Mouse (Mus musculus): ENCODE measurements around the gene Dhtkd1. TPM values are rescaled to one million over a fixed set of nuclear protein-coding genes. Genes with fewer than 3 reads are reported as not detected.
"Not testable (repeated sequence)": the region's sequence is repeated elsewhere in the genome, so short reads cannot be mapped to it uniquely, and the experiment has no call there.

Dhtkd1 gene
- total RNA-seq (2021), result 1 to 10 TPM; 8.2 to 8.9 TPM

DNA sequence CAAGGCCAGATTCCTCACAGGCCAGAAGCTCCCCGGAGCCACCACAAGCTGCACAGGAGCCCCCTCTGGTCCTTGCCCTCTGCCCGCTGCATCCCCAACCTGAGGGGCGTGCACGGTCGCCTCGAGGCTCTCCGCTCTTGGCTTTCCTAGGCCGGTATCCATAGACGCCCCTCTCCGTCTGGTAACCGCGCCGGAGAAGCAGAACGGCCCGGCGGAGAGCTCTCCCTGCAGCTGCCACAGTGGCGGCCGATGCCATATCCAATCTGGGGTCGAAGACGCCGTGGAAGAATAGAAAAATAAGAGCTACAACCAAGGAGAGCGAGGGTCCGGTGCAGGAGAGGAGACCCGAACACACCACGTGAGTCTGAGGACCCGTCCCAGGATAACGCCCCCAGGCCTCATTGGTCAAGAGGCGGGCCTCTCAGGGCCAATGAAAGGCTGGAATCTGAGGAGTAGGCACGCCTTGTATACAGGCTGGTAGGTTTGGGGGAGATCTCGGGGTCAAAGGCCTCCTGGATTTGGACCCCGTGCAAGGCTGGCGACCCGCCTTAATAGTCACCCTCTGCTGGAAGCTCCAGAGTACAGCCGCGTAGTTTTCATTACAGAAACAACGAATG lies at the start of gene Dhtkd1:
Gene Dhtkd1, minus strand, starts transcription at position 377 of the 617 bp plus-strand sequence.
- DNase-seq, result peak; percentile 72 to 74

DNA sequence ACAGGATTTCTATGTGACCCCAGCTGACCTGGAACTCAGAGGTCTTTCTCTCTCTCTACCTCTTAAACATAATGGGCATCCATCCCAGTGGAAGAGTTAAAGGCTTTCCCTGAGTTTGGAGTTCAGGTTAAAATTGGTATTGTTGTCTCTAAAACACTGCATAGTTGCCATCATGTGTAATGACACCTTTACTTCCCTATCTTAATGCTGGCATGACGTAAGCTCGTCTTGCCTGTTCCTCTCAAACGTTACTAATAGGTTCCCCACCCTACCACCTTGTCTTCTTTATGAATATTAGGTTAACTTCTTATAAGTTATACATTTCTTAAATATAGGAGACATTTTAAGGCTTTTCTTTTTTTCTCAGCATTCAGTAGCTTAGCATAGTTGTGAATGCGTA lies 34.9 kb upstream of the Dhtkd1 start:
- DNase-seq, result no peak

DNA sequence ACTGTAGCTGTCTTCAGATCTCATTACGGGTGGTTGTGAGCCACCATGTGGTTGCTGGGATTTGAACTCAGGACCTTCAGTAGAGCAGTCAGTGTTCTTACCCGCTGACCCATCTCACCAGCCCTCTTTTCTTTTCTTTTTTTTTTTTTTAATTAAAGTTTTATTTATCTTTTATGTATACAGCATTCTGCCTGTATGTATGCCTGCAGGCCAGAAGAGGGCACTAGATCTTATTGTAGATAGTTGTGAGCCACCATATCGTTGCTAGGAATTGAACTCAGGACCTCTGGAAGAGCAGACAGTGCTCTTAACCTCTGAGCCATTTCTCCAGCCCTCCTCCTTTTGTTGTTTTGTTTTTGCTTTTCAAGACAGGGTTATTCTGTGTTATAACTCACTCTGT lies 28.0 kb upstream of the Dhtkd1 start:
- DNase-seq, result not testable (repeated sequence)

DNA sequence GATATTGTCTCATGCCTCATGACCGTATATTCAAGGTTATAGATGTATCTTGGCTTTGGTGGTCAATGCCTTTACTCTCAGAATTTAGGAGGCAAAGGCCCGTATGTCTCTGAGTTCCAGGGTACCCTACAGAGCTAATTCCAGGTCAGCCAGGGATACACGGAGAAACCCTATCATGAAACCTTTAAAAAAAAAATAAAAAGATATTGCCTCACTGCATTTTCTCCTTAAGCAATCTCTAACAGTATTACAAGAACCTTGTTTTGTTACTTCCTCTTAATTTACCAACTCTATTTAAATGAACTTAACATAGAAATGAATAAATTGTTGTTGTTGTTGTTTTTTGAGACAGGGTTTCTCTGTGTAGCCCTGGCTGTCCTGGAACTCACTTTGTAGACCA lies 23.4 kb upstream of the Dhtkd1 start:
- no peak for DNase-seq

DNA sequence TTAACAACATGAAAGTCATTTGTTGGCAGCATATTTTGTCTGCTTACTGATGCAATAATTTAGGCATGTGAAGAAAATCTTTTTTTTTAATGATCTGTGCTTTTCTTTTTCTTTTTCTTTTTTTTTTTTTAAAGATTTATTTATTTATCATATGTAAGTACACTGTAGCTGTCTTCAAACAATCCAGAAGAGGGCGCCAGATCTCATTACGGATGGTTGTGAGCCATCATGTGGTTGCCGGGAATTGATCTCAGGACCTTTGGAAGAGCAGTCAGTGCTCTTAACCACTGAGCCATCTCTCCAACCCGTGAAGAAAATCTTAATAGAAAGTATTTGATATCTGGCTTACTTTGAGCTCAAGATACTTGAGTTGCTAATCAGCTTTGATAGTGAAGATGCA lies 21.1 kb upstream of the Dhtkd1 start:
- DNase-seq, result not testable (repeated sequence)

DNA sequence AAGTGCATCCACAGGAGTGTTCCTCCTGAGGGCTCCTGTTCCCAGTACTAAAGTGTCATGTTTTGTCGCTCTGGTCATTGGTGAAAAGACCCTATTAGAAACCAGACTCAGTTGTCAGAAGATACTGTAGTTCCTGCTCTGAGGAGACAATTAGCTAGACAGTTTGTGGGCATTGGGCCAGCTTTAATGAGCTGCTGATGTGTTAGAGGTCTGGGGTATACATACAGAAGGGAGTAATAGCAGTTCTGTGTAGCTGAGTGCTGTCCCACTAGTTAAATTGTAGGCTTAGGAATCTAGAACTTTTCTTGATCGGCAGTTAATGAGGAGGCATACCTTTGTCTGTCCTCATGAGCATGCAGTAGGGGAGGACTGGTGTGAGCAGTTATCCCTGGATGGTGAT lies 19.7 kb upstream of the Dhtkd1 start:
- DNase-seq, result no peak

DNA sequence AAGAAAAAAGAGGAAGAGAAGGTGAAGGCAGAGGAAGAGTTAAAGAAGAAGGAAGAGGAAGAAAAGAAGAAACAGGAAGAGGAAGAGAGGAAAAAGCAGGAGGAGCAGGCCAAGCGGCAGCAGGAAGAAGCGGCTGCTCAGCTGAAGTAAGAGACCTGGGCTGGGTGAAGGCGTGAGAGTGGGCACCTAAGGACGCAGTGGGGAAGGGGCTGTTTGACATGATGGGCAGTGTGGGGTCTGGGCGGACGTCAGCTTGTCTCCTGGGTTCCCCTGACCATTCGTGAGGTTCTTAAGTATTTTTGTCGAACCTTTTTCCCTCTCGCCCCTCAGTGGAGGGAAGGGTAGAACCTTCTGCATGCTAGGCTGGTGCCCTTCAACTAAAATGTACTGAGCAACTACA lies 15.1 kb upstream of the Dhtkd1 start:
- DNase-seq, result no peak

DNA sequence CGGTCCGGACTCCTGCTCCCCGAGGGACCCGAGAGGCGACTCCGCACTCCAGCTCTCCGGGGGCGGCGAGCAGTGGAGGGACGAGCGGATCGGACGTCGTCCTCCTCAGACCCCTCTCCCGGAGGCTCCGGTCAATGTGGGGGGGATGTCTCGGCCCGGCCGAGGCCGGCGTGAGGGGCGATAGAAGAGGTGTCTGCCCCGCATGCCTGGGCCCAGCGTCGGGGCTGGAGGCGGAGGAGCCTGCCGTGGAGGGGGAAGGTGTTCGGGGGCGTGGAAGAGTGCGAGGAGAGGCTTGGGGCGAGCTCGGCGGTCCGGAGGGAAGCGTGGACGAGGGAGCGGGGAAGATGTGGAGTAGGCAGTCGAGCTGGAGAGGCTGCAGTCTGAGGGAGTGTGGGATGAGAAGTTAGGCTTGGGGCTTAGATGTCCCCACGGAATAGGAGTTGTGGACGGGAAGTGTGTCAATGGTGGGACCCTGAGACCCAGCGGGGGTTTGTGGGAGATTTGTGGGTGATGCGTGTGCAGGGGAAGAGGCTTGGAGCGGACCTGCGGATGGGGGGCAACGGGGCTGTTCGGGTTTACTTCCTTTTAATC lies 9.1 kb upstream of the Dhtkd1 start:
- DNase-seq, result no peak

DNA sequence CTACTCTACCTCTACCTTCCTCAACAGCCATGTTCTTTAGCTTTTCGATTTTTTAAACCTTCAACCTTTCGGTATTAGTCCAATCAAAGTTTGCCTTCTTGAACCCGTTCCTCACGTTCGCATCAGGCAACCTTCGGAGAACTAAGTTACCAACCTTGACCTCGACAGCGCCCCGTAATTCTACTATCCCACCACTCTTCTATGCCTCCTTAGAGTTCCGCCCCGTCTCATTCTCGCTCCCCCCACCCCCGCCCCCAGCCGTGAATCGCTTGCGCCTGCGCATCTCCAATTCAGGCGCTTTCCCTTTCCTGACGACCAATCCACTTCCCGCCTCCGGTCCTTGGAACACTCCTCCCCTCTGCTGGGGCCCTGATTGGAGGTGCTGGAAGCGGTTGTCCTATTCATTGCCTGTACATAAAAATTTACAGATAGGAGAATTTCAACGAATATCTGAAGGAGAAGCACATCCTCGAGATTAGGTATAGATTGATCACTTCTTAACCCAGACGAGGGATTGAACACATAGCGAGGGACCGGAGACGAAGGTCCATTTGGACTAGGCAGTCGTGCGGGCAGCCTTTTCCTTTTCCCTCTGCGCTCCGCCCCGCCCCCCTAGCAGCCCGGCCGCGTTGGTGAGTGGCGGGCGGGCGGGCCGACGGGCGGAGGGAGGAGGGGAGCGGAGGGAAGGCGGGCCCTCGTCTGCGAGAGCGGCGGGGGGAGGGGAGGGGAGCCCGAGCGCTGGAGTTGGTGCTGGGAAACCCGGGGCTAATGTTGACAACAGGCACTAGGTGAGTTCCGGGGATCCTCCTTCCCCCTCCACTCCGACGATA lies 8.4 kb upstream of the Dhtkd1 start, which contains the start of gene Upf2:
Gene Upf2, plus strand, starts transcription at position 704 of the 830 bp plus-strand sequence.
- DNase-seq, result peak; percentile 90 to 92

DNA sequence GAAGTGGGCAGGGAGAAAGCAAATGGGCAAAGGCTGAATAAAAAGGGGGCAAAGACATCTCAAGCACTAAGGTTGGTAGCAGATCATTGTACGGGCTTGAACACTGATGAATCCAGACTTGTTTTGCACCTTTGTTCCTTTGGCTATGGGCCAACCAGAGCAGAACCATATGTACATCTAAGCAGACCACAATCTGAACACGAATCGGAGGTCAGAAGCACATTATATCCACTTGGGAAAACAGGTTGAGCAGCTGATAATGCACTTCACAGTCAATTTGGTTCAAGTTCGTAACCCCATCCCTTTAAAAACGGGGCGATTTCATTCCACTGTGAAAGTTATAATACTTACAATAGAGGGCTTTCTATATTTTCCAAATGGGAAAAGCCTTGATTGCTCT lies 7.7 kb upstream of the Dhtkd1 start:
- no peak for DNase-seq

DNA sequence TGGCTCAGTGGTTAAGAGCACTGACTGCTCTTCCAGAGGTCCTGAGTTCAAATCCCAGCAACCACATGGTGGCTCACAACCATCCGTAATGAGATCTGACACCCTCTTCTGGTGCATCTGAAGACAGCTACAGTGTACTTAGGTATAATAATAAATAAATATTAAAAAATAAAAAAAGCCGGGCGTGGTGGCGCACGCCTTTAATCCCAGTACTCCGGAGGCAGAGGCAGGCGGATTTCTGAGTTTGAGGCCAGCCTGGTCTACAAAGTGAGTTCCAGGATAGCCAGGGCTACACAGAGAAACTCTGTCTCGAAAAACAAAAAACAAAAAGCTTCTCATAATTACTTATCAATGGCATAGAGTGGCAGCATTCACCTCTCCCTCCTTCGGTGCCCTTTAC lies 7.2 kb upstream of the Dhtkd1 start:
- DNase-seq, result not testable (repeated sequence)

DNA sequence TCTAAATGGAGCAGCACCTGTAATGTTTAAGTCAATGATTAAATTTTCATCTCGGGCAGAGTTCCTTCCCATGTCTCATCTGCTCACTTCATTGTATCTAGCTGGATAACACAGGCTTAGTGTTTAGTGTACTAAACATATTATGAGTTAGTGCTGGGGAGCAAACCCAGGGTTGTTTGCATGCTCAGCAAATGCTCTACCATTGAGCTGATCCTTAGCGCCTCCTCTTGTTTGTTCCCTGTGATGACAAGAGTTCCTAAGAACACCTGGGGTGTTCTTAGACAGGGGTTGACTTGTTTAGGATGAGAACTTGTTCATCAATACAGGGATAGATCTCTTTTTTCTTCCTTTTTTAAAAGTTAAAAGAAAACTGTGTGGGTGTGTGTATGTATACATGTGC lies 6.4 kb upstream of the Dhtkd1 start:
- no peak for DNase-seq

DNA sequence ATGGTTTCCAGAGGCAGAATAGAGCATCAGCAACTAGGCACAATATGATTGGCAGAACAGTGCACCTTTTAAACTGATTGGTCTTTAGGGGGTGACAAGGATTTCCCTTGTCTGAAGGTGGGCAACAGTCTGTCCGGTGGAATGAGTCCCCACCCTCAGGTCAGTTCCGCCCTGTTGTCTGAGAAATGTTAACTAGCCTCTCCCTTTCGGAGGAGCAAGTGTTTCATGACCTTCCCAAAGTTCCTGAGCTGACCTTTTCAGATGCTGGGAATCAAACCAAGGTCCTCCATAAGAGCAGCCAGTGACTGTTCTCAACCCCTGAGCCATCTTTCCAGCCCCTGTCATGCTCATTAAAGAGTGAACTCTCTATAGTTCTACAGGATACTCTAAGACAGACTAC lies 4.3 kb upstream of the Dhtkd1 start:
- no peak for DNase-seq

DNA sequence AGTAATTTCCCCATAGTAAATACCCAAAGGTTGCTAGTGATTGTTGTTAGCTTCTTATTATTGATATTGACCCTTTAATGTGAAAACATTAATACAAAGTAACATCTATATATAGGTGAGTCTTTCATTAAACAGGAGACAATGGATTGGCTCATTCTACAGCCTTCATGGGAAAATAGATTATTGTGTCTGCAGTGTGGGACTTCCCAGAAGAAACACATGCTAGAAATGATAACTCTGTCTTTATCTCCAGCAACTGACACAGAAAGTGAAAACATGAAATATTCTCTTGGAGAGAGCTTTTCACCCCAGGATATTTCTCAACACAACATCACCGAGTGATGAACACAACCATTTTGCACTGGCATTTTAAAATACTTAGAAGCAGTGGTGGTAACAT lies 3.0 kb upstream of the Dhtkd1 start:
- DNase-seq, result no peak

DNA sequence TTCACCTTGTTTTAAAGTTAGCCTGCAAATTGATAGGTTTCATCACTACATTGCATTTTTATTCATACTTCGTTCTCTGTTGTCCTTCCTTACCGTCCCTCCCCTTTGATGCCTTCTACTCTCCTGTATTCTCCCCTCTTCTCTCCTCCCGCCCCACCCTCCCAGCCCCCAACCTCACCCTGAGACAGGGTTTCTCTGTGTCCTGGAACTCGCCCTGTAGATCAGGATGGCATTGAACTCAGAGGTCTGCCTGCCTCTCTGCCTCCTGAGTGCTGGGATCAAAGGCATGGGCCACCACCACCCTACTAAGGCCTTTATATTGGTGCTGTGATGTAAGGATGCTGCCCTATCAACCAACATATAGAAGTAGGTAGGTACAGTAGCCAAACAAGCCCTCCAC lies 479 bp upstream of the Dhtkd1 start:
- no peak for DNase-seq

DNA sequence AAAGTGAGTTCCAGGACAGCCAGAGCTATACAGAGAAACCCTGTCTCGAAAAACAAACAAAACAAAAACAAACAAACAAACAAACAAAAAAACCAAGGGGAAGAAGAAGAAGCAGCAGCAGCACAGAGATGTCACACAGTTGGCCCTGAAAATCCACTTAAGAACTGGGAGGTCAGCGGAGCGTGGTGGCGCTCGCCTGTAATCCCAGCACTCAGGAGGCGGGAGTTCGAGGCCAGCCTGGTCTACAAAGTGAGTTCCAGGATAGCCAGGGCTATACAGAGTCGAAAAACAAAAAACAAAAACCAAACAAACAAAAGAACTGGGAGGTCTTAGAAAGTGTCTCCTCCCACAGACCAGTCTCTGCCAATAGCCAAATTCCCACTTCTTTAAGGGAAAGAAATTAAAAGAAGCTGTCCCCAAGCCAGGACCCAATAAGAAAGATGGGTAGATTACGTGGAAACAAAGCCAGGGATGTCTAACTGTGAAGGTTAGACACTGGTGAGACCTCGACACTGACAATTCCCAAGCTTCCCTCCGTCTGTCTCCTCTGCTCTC lies 654 bp downstream of the Dhtkd1 start:
- no peak for DNase-seq

DNA sequence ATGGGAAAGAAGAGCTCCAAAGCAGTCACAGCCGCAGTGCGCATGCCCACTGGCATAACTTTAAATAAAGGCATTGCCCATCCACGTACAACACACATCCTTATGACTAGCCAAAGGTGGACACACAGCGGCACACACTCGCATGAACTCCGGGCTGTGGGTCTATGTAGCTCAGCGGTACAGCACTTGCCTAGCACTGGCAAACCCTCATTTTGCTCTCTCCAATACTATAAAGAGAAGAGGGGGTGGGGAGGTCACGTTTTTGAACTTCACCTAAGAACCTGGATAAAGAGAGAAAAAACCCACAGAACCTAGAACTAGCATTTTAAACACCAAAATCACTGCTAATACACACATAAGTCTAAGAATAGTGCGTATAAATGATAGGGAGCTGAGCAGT lies 1.7 kb downstream of the Dhtkd1 start:
- no peak for DNase-seq

DNA sequence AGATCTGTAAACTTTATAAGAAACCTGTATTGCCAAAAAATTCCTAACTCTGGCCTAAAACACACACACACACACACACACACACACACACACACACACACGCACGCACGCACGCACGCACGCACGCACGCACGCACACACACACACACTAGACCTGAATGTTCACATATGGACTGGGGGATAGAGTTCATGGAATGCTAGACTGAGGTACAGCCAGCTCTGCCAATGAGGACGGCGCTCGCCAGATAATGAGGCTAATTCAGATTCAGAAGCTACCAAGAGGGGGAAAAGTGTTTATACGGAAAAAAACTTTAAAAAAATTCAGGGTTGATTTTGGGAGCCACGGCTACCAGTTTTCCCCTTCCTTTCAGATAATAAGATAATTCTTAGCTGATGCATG lies 2.7 kb downstream of the Dhtkd1 start:
- DNase-seq, result no peak

DNA sequence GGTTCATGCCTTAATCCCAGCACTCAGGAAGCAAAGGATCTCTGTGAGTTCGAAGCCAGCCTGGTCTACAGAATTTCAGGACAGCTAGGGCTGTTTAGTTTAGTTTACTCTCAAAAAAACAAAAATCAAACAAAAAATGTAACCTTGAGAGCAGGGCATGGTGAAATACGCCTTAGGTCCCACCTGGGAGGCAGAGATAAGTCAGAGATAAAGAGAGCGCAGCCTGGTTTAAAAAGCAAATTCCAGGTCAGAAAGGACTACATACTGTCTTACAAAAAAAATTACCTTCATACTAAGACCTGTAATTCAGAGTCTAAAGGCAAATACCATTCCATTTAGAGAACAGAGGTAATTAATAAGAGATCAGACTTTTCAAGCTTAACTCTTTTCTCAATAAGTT lies 3.3 kb downstream of the Dhtkd1 start:
- DNase-seq, result no peak

DNA sequence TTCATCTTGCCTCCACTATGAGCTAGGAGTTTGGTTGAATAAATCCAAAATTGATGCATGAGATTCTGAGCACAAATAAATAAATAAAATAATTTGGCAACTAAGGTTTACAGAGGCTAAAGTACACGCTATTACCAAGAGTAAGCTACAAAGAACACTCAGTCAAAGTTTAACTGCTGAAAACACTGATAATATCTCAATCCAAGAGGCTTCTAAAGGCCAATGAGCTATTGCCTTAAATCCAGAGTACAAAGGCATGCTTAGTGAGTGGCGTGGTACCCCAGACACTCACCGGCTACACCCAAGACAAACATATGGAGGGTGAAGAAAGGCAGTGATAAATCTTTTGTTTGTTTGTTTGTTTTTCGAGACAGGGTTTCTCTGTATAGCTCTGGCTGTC lies 6.0 kb downstream of the Dhtkd1 start:
- DNase-seq, result no peak

DNA sequence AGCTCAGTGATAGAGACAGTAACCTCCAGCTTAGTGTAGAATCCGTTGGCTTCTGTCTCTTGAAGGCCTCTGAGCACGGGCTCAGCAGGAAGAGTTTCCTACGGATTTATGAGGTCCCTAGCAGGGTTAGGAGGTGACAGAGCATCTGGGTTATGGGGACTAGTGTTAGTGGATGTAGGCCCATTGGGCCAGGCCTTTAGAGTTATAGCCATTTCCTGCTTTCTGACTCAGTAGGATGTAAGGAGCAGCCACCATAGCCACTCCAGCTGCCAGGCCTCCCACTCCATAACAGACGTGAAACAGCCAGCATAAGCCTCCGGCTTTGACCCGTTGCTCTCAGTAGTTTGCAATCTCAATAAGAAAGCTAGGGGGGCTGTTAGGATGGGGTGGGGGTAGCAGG lies 6.5 kb downstream of the Dhtkd1 start:
- DNase-seq, result no peak

DNA sequence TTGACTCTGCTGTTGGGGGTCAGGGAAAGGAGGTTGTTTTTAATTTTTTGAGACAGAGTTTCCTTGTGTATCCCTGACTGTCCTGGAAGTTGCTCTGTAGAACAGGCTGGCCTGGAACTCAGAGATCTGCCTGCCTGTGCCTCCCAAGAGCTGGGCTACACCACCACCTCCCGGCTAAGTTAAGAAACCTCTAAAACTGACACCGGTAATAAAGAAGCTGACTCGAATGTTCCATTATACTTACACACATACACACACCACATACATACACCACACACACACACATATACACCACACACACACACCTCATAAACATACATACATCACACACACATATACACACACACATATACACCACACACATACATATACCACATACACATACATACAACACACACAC lies 7.7 kb downstream of the Dhtkd1 start:
- DNase-seq, result no peak

DNA sequence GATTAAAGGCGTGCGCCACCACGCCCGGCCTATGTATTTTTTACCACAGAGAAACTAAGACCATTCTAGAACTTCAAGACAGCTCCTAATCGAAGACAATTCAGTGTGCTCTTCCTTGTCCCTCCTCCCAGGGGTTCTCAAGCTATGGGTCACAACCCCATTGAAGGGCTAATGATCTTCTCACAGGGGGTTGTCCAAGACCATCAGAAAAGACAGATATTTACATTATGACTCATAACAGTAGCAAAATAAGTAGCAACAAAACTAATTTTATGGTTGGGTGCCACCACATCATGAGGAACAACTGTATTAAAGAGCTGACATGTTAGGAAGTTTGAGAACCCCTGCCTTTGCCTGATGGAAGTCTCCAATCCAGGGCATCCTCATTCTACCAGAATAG lies 10.7 kb downstream of the Dhtkd1 start:
- DNase-seq, result no peak
